Mouse (Mus musculus): ENCODE measurements around the gene 2300002M23Rik. TPM values are rescaled to one million over a fixed set of nuclear protein-coding genes. Genes with fewer than 3 reads are reported as not detected.
A peak's percentile ranks its signal among the peaks of the same experiment; 100 is the strongest.

Gene 2300002M23Rik
- not detected in 2 replicates for polyA plus RNA-seq (2016; fragmentation: Nextera tagmentation; extraction: Ambion mirVana)

GRCm38 (mm10) chr17:35567150-35567549 is at the start of gene 2300002M23Rik:
Gene 2300002M23Rik (plus strand): TSS chr17:35567450.
- H3K4me1 ChIP-seq = peaks cover 23% of the 10 kb centered on the region
- H3K27me3 ChIP-seq (ENCODE audit: low read depth, poor library complexity, severe bottlenecking) = peaks cover 47% of the 10 kb centered on the region
- H3K27ac ChIP-seq (replicated peaks) = no peak within 1 kb of the TSS; the same call in 1 of the 2 replicates
- no peaks in the 10 kb centered on the region for H3K36me3 ChIP-seq
- no peak within 1 kb of the TSS for H3K4me3 ChIP-seq
- DNase-seq (ENCODE audit: low spot score) = no peak
- WGBS = 55% methylated on average over 3 of the region's 3 CpGs
- no peaks in the 10 kb centered on the region for H3K9me3 ChIP-seq (replicated peaks)

- H3K36me3 ChIP-seq = peaks cover 40% of the 10 kb centered on the region
- DNase-seq (ENCODE audit: low spot score) = no peak
- peak overlapping the region; percentile 75 for H3K4me3 ChIP-seq
- H3K27ac ChIP-seq (replicated peaks) = peak overlapping the region; percentile 88
- 0 out of 2 replicates have a peak, but pooled peaks cover 8% of the 10 kb centered on the region for H3K27me3 ChIP-seq (ENCODE audit: low read depth, poor library complexity, severe bottlenecking)
- WGBS = 12% methylated on average over 12 of the region's 12 CpGs
- H3K4me1 ChIP-seq = peaks cover 39% of the 10 kb centered on the region
- no peaks in the 10 kb centered on the region for H3K9me3 ChIP-seq (replicated peaks)
These were observed 49.7 kb upstream of the 2300002M23Rik start for GRCm38 (mm10) chr17:35517526-35517925.

- H3K4me1 ChIP-seq = no peaks in the 10 kb centered on the region
- WGBS = 92% methylated on average over 9 of the region's 9 CpGs
- no peaks in the 10 kb centered on the region for H3K27me3 ChIP-seq (ENCODE audit: low read depth, poor library complexity, severe bottlenecking)
- no peak for DNase-seq (ENCODE audit: low spot score)
- peaks cover 88% of the 10 kb centered on the region for H3K36me3 ChIP-seq
- H3K27ac ChIP-seq (replicated peaks) = no peak overlapping the region
- no peaks in the 10 kb centered on the region for H3K9me3 ChIP-seq (replicated peaks)
- H3K4me3 ChIP-seq = no peak overlapping the region
These were observed 42.9 kb upstream of the 2300002M23Rik start for GRCm38 (mm10) chr17:35524354-35524753.

- no peaks in the 10 kb centered on the region for H3K27me3 ChIP-seq (ENCODE audit: low read depth, poor library complexity, severe bottlenecking)
- no peaks in the 10 kb centered on the region for H3K4me1 ChIP-seq
- H3K9me3 ChIP-seq (replicated peaks) = no peaks in the 10 kb centered on the region
- DNase-seq (ENCODE audit: low spot score) = no peak
- H3K4me3 ChIP-seq = no peak overlapping the region
- 78% methylated on average over 8 of the region's 8 CpGs for WGBS
- H3K36me3 ChIP-seq = peaks cover 90% of the 10 kb centered on the region
- H3K27ac ChIP-seq (replicated peaks) = no peak overlapping the region
These were observed 40.6 kb upstream of the 2300002M23Rik start for GRCm38 (mm10) chr17:35526644-35527043.

- no peaks in the 10 kb centered on the region for H3K9me3 ChIP-seq (replicated peaks)
- no peak overlapping the region for H3K4me3 ChIP-seq
- no peak for DNase-seq (ENCODE audit: low spot score)
- H3K4me1 ChIP-seq = peaks cover 11% of the 10 kb centered on the region; the same call in 1 of the 2 replicates
- no peaks in the 10 kb centered on the region for H3K27me3 ChIP-seq (ENCODE audit: low read depth, poor library complexity, severe bottlenecking)
- no peak overlapping the region for H3K27ac ChIP-seq (replicated peaks)
- H3K36me3 ChIP-seq = peaks cover 39% of the 10 kb centered on the region
- 16% methylated on average over 3 of the region's 3 CpGs for WGBS
These were observed 34.9 kb upstream of the 2300002M23Rik start for GRCm38 (mm10) chr17:35532360-35532759.

- no peak within 1 kb of the TSS for H3K27ac ChIP-seq (replicated peaks)
These were observed 34.3 kb upstream of the 2300002M23Rik start, which contains the start of gene Psors1c2 for GRCm38 (mm10) chr17:35532901-35533300. Gene Psors1c2 (plus strand): TSS chr17:35533201.

GRCm38 (mm10) chr17:35534343-35534742 is 32.9 kb upstream of the 2300002M23Rik start:
- H3K4me3 ChIP-seq = no peak overlapping the region
- peak; percentile 61 for DNase-seq (ENCODE audit: low spot score)
- peaks cover 11% of the 10 kb centered on the region; the same call in 1 of the 2 replicates for H3K4me1 ChIP-seq
- no peaks in the 10 kb centered on the region for H3K9me3 ChIP-seq (replicated peaks)
- H3K27ac ChIP-seq (replicated peaks) = no peak overlapping the region
- no peaks in the 10 kb centered on the region for H3K27me3 ChIP-seq (ENCODE audit: low read depth, poor library complexity, severe bottlenecking)
- peaks cover 19% of the 10 kb centered on the region for H3K36me3 ChIP-seq
- WGBS = 17% methylated on average over 6 of the region's 6 CpGs

More at GRCm38 (mm10) chr17:35532901-35533300, 34.3 kb upstream of the 2300002M23Rik start, which contains the start of gene Psors1c2:
- 48% methylated on average over 7 of the region's 7 CpGs for WGBS
- Histone ChIP-seq H3K27me3 (ENCODE audit: low read depth, poor library complexity, severe bottlenecking) (no peaks in the 10 kb centered on the region), H3K9me3 (replicated peaks) (no peaks in the 10 kb centered on the region), H3K4me1 (peaks cover 11% of the 10 kb centered on the region; the same call in 1 of the 2 replicates), H3K36me3 (peaks cover 33% of the 10 kb centered on the region), H3K4me3 (no peak within 1 kb of the TSS)
- DNase-seq (ENCODE audit: low spot score) = no peak

GRCm38 (mm10) chr17:35537421-35537820 is 29.8 kb upstream of the 2300002M23Rik start:
- Histone ChIP-seq H3K4me3 (no peak overlapping the region), H3K27me3 (ENCODE audit: low read depth, poor library complexity, severe bottlenecking) (no peaks in the 10 kb centered on the region), H3K9me3 (replicated peaks) (no peaks in the 10 kb centered on the region), H3K36me3 (no peaks in the 10 kb centered on the region), H3K27ac (replicated peaks) (no peak overlapping the region), H3K4me1 (peaks cover 8% of the 10 kb centered on the region; the same call in 1 of the 2 replicates)
- no peak for DNase-seq (ENCODE audit: low spot score)
- WGBS = 89% methylated on average over 4 of the region's 4 CpGs

GRCm38 (mm10) chr17:35538476-35538875 is 28.8 kb upstream of the 2300002M23Rik start:
- Histone ChIP-seq H3K9me3 (replicated peaks) (no peaks in the 10 kb centered on the region), H3K4me1 (peaks cover 12% of the 10 kb centered on the region), H3K36me3 (no peaks in the 10 kb centered on the region), H3K27ac (replicated peaks) (no peak overlapping the region), H3K4me3 (no peak overlapping the region), H3K27me3 (ENCODE audit: low read depth, poor library complexity, severe bottlenecking) (no peaks in the 10 kb centered on the region)
- no peak for DNase-seq (ENCODE audit: low spot score)
- 79% methylated on average over 1 of the region's 1 CpGs for WGBS

GRCm38 (mm10) chr17:35539540-35539939 is 27.7 kb upstream of the 2300002M23Rik start:
- H3K36me3 ChIP-seq = no peaks in the 10 kb centered on the region
- 55% methylated on average over 10 of the region's 10 CpGs for WGBS
- DNase-seq (ENCODE audit: low spot score) = no peak

GRCm38 (mm10) chr17:35542761-35543411 is 24.4 kb upstream of the 2300002M23Rik start:
- 84% methylated on average over 15 of the region's 15 CpGs for WGBS
- H3K4me1 ChIP-seq = peaks cover 28% of the 10 kb centered on the region
- no peaks in the 10 kb centered on the region for H3K9me3 ChIP-seq (replicated peaks)
- no peak for DNase-seq (ENCODE audit: low spot score)
- H3K4me3 ChIP-seq = no peak overlapping the region; the same call in 1 of the 2 replicates
- H3K27ac ChIP-seq (replicated peaks) = 0 out of 2 replicates have a peak overlapping the region, but pooled peaks have one; percentile 33
- H3K27me3 ChIP-seq (ENCODE audit: low read depth, poor library complexity, severe bottlenecking) = no peaks in the 10 kb centered on the region
- no peaks in the 10 kb centered on the region for H3K36me3 ChIP-seq

More at GRCm38 (mm10) chr17:35539540-35539939, 27.7 kb upstream of the 2300002M23Rik start:
- Histone ChIP-seq H3K4me3 (no peak overlapping the region), H3K27ac (replicated peaks) (no peak overlapping the region), H3K4me1 (peaks cover 16% of the 10 kb centered on the region), H3K9me3 (replicated peaks) (no peaks in the 10 kb centered on the region), H3K27me3 (ENCODE audit: low read depth, poor library complexity, severe bottlenecking) (no peaks in the 10 kb centered on the region)

- WGBS = 56% methylated on average over 14 of the region's 14 CpGs
- H3K9me3 ChIP-seq (replicated peaks) = no peaks in the 10 kb centered on the region
- no peak overlapping the region for H3K27ac ChIP-seq (replicated peaks)
- H3K36me3 ChIP-seq = no peaks in the 10 kb centered on the region
- H3K4me1 ChIP-seq = peaks cover 28% of the 10 kb centered on the region
- DNase-seq (ENCODE audit: low spot score) = no peak
- no peak overlapping the region; the same call in 1 of the 2 replicates for H3K4me3 ChIP-seq
- no peaks in the 10 kb centered on the region for H3K27me3 ChIP-seq (ENCODE audit: low read depth, poor library complexity, severe bottlenecking)
These were observed 23.8 kb upstream of the 2300002M23Rik start for GRCm38 (mm10) chr17:35543412-35543861.

GRCm38 (mm10) chr17:35544001-35544400 is 23.2 kb upstream of the 2300002M23Rik start:
- H3K27ac ChIP-seq (replicated peaks) = no peak overlapping the region
- H3K4me3 ChIP-seq = no peak overlapping the region
- H3K27me3 ChIP-seq (ENCODE audit: low read depth, poor library complexity, severe bottlenecking) = no peaks in the 10 kb centered on the region
- no peaks in the 10 kb centered on the region for H3K36me3 ChIP-seq
- H3K4me1 ChIP-seq = peaks cover 28% of the 10 kb centered on the region
- WGBS = 80% methylated on average over 6 of the region's 6 CpGs
- no peaks in the 10 kb centered on the region for H3K9me3 ChIP-seq (replicated peaks)
- DNase-seq (ENCODE audit: low spot score) = no peak
